Mouse (Mus musculus): ENCODE measurements around the gene Parp3.

Parp3 gene

DNA sequence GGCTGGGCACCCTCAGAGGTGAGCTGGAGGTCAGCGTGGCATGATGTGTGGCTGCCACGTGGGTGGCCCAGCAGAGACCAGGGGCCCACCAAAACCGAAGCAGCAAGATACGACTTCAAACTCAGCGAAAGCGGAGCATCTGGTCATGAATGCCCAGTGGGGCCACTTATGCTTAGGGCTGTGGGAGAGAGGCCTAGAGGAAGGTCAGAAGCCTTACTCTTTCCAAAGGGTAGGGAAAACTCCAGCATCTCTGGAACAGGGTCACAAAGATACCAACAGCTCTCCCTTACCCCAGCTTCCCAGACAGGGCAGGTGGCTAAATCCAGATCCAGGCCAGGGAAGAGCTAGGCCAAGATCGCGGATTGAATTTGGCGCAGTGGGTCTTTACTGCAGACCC is 19.6 kb downstream of the Parp3 start:
- in situ Hi-C loops (cut with MseI, MboI) = no loop called here

DNA sequence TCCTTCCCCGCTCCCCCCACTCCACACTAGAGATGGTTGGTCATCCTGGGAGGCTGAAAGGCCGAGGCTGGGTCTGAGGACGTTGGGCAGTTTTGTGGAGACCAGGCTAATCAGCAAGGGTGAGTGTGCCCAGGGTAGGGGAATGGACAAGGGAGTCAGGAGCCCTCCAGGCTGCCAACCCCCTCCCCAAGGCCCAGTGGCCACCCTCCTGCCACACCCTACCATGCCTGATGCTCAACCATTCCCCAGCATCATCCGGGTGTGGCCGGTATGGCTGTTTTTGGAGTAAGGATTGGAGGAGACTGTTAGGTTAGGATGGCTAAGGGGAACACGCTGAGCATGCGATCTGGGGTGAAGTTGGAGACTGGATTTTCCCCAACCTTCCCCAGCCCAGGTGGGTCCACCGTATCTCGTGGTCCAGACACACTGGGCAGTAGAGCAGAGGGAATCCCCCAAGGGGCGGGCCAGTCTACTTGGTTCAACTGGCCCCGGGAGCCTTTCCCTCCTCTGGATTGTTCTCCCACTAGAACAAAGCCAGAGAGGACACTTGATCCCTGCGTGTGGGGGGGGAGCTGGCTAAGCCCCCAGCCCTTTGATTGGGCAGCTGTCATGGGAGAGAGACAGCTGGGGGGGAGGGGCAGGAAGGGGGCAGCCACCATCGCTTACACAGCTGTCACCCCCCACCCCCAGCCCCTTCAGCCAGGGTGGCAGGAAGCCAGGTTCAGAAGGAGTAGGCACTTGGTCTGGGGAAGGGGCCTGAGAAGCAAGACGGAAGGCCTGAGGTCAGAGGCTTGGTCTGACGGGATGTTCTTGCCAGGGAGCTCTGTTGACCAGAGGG is 20.2 kb downstream of the Parp3 start:
- in situ Hi-C loops (cut with MseI, MboI) = no loop called here

DNA sequence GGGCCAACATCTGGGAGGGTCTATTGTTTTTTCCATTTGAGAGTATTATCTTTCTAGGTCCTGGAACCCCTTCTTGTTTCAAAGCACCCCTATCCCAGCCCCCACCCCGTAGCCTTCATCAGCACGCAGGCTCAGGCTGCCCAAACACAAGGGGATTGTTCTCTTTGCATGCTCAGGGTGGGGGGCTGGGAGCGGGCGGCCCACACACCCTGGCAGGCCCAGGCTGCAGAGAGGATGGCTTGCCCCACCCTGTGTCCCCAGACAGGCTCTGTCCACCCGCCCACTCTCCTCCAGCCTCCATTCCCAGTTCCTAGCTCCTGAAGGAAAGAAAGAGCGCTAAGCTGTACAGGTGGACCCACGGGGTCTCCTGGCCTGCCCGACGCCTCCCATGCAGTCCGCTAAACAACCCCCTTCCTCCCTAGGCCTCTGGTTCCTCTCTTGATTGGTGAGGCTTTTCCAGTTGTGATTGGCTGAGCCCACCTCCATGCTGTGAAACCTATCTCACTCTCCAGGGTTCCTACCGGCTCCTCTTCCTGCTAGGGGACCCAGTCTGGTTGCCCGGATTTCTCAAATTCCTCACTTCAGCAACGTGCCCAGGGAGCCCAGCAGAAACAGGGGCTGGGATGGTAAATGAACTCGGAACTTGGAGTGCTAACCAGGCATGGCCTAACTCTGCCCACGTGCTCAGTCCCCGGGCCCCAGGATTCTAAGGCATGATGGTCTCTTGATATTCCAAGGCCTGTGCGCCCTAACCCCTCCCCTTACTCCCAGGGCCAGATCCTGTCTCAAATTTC is 21.7 kb downstream of the Parp3 start:
- in situ Hi-C loops (cut with MseI, MboI) = no loop called here

DNA sequence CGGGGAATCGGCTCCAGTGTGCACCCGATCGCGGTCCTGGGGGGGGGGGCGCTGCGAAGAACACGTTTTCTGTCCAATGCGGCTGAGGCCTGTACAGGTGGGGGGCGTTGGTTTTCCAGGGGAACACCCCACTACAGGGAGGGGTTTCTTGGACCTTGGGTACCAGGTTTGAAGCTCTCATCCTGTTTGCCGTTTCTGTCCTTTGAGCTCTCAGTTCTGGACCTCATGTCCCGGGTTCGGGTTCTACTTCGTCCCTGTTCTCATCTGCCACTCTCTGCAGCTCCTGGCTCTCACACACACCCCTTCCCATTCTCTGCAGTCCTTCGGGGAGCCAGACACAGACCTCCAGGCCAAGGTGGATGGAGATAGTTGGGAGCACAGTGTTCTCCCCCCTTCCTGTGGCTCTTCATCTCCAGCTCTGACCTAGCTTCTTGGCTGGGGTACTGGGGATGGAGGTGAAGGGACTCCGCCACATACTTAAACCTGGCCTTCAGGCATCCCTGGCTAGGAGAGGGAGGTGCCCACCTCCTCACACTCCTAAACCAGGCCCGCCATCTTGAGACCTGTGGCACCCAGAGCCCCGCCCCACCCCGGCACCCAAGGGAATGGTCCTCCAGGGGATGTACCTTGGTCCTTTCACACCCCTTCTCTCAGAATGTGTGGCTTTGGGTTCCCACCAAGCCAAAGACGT is 22.5 kb downstream of the Parp3 start:
- in situ Hi-C loops (cut with MseI, MboI) = no loop called here

DNA sequence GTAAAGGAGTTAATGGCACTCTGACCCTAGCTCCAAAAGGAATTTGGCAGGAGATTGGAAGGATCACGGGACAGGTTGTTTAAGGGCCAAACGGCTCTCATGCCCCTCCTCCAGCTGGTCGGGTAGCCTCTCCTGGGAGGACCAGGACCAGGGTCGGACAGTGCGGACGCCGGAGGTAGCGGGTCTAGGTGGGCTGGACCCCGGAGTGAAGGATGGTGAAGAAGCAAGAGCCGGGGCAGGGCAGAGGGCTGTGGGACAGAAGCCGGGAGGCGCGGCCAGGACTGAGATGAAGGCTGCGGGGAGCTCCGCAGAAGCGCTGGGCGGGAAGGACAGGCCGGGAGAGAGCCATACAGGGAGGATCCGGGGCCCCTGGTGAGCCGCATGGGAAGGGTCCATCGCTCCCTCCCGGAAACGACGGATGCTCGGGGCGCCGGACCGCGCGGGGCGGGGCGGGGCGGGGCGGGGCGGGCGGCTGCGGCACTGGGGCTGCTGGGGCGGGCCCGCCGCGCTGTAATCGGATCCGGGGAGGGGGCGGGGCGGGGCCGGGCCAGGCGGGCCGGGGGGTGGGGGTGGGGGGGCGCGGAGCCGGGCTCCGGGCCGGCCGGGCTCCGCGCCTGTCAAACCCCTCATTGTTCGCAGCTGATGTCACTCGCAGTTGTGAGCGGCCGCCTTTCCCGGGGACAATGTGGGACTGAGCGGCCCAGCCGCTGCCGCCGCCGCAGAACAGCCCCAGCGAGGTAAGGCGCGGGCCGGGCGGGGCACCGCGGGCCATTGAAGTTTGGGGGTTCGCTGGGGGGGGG is 23.3 kb downstream of the Parp3 start, which contains the start of gene Pcbp4:
Gene Pcbp4 (plus strand): TSS at position 21 of the 800 bp plus-strand sequence.
- in situ Hi-C loops (cut with MseI, MboI) = no loop called here

DNA sequence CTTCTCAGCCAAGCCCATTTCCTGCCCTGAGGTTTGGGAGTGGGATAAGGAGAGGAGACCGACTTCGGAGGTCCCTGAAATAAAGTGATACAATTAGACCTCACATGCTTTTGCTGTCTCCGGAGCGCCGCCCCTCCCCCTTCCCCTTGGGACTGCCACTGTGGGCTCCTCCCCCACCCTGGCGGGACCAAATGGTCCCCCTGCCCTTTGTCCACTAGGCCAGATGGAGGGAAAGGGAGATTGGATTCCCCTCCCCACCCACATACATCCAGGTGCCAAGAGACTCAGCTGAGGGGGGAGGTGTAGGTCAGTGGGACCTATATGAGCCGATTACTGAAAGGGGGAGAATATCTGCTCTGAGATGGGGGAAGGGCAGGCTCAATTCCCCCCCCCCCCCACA is 23.9 kb downstream of the Parp3 start:
- in situ Hi-C loops (cut with MseI, MboI) = no loop called here

DNA sequence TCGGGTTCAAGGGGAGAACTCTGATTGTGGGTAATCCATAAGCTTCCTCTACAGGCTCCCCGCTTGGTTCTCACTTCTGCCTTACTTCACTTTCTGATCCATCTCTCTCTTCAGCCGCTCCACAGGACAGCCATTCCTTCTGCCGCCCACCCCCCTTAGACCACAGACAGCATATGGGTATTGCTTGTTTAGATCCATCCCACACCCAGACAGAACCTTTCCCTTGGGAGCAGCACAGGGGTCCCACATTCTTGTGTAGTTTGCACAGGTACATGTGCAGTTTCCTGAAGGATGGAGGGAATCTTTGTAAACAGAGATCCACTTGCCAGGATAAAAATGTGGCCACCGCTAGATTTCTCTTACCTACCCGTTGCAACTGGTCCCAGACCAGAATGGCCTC is 24.4 kb downstream of the Parp3 start:
- in situ Hi-C loops (cut with MseI, MboI) = no loop called here

DNA sequence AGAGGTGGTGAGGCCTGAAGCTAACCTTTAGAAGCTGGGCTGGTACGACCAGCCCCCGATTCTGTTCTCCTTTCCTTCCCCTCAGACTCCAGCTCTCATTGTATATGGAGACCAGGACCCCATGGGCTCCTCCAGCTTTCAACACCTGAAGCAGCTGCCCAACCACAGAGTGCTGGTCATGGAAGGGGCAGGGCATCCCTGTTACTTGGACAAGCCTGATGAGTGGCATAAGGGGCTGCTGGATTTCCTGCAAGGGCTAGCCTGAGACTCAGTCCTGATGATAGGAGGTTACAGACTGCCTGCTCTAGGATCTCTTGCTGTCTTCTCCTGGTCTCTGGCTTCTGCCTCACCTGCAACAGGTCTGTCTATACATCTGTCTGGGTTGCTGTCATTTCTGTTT is 24.9 kb downstream of the Parp3 start:
- in situ Hi-C loops (cut with MseI, MboI) = no loop called here

DNA sequence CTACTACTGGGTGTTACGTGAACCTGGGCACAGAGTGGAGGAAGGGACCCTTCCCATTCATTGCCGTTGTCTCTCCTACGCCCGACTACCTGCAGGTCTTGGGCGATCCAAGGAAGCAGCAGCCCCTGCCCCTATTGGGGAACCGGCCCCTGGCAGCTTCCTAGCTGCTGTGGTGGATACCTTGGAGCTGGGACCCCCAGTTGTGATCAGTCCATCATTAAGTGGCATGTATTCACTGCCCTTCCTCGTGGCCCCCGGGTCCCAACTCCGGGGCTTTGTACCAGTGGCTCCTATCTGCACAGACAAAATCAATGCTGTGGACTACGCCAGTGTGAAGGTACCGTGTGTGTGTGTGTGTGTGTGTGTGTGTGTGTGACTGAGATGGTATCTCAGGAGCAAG is 25.5 kb downstream of the Parp3 start:
- in situ Hi-C loops (cut with MseI, MboI) = no loop called here

DNA sequence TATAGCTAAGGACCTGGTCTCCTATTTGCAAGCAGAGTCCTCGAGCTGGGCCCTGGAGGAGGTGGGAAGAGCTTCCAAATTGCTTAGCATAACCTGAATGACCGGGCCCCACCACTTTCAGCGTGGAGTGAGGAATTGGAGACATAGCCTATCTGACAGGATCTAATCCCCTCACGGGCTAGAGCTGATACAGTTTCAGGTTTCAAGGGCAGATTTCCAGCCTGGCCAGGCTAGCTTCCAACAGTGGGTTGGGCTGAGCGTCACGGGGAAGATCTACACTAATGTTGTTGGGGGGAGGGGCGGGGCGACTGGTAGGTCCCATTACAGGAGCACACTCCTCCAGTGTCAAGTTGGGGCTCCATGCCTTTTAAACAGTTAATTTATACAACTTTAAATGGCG is 26.1 kb downstream of the Parp3 start:
- in situ Hi-C loops (cut with MseI, MboI) = no loop called here

DNA sequence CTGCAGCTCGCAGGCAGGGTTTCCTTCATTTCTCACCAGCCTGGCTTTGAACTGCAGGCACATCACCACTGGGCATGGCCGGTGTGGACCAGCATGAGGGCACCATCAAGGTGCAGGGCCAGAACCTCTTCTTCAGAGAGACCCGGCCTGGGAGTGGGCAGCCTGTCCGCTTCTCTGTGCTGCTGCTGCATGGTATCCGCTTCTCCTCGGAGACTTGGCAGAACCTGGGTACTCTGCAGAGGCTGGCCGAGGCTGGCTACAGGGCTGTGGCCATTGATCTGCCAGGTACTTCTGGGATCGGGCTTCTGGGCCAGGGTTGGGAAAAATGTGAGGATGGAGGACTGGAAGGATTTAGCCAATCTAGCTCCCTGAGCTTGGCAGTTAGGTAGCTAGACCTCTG is 26.8 kb downstream of the Parp3 start:
- in situ Hi-C loops (cut with MseI, MboI) = no loop called here

DNA sequence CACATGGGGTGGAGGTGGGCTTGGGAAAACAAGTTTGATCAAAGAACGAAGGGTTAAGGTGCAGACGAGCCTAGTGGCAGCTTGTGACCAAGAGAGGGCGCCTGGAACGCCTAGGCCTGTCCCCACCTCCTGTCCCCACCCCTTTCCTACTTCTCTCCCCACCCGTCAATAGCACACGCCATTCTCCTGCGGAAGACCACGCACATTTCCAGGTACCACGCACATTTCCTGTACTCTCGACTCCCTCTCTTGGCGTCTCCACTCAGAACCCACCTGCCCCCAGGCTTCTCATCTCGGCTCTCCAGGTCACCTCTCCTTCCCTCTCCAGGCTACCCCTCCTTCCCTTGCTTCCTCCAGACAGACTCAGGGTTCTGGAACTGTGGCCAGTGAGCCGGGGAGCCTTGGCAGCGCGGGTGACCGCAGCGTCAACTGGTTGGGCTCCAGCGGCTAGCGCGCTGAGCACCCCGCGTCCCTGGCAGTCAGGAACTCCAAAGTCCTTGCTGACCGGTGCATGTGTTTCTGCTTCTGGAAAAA is 28.2 kb downstream of the Parp3 start:
- in situ Hi-C loops (cut with MseI, MboI) = no loop called here

DNA sequence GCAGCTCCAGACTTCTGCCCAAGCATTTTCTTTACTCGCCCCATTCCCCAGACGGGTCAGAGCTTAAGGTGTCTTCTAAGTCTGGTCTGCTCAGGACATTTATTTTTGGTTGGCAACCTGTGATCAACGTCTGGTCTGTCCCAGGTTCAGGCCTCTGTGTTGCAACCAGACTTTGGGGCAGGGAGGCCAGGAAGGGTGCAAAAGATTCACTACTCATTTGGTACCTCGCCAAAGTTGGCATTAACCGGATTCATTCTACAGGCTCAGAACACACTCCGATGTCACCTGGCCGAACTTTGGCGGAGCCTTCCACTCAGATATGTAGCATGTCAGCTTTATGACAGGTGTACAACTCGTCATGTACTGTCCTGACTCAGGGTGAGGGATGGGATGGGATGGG is 28.8 kb downstream of the Parp3 start:
- in situ Hi-C loops (cut with MseI, MboI) = no loop called here

DNA sequence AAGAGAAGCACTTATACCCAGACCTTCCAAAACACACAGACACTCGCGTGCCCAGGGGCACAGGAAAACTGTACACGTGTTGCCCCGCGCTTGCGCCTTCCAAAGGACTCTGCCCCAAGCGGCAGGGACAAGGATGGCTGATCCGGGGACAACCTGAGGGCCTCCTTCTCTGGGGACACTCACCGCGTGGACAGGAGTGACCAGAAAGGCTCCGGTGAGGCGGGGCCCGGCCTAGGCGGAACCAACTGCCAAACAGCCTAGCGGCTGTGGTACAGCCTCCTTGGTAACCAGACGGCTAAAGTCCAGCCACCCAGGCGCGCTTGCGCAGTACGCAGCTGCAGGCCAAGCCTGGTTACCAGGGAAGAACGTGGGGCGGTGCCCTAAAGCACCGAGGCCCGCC is 29.4 kb downstream of the Parp3 start, which contains the start of the genes Abhd14b and Abhd14a:
Gene Abhd14b (plus strand): TSS at position 112 of the 400 bp plus-strand sequence.
Gene Abhd14a (minus strand): TSS at position 331 of the 400 bp plus-strand sequence.
- in situ Hi-C loops (cut with MseI, MboI) = no loop called here

DNA sequence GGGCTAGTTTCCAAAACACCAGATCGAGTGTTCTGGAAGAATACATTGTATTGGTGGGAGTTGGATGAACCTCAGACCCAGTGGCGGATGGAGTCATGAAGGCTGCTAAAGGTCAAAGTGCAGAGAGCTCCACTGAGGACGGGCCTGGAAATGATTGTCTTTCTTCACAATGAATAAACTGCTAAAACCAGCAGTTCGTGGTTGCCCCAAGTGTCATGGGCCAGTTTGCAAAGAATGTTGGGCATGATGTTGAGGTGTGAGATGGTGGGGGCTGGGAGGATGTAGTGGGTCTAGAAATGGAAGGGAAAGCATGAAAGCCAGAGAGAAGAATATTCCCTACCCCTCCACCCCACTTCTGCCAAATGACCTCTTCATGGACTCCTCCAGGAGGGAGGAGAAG is 31.9 kb downstream of the Parp3 start:
- in situ Hi-C loops (cut with MseI, MboI) = no loop called here

DNA sequence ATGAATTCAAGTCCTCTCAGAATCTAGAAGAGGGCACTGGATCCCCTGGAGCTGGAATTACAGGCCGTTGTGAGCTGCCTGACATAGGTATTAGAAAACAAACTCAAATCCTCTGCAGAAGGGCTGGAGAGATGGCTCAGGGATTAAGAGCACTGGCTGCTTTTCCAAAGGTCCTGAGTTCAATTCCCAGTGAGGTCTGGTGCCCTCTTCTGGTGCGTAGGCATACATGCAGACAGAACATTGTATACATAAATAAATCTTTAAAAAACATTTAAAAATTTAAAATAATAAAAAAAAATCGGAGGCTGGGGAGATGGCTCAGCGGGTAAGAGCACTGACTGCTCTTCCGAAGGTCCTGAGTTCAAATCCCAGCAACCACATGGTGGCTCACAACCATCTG is 34.1 kb downstream of the Parp3 start:
- in situ Hi-C loops (cut with MseI, MboI) = no loop called here

DNA sequence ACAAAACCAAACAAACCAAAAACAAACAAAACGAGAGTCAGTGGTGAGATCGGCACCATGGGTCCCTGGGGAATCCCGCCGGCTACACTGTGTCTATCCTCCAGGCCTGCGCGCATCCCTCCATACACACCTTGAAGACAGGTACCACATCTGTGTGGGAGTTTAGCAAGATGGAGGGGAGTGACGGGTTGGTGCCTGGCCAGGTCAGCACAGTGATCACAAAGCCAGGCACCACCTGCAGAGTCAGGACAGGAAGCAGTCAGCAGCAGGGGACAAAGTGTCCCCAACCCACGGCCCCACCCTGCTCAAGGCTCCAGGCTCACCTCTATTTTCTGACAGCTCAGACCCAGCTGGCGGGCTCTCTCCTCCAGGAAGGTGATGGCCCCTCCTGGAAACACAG is 40.2 kb downstream of the Parp3 start:
- in situ Hi-C loops (cut with MseI, MboI) = no loop called here

DNA sequence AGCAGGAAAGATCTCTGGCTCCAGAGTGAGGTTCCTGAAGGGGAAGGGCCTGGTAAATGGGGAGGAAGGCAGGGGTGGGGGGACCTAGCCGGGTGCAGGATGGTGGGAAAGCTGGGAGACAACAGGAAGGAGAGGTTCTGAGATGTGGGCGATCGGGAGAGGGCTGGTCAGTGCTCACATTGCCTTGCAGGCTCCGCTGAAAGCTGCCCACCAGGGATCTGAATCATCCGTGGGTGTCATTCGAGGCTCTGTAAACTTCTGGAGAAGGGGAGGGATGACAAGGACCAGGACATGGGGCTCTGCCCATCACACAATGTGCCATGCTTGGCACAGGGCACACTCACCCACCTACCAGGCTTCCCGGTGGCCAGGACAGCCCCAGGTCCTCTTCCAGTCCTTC is 43.4 kb downstream of the Parp3 start:
- in situ Hi-C loops (cut with MseI, MboI) = no loop called here

DNA sequence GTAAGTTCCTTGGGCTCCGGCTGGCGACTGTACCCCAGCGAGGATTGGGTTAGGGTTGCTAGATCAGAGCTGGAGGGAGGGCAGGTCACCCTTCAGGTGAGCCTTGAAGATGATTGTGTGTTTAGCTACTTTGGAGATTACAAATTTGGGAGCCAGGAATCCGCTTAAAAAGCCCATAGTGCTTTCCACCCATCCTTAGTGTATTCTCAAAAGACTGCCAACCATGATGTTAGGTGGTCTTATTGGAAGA is 46.8 kb downstream of the Parp3 start:
- in situ Hi-C loops (cut with MseI, MboI) = no loop called here

DNA sequence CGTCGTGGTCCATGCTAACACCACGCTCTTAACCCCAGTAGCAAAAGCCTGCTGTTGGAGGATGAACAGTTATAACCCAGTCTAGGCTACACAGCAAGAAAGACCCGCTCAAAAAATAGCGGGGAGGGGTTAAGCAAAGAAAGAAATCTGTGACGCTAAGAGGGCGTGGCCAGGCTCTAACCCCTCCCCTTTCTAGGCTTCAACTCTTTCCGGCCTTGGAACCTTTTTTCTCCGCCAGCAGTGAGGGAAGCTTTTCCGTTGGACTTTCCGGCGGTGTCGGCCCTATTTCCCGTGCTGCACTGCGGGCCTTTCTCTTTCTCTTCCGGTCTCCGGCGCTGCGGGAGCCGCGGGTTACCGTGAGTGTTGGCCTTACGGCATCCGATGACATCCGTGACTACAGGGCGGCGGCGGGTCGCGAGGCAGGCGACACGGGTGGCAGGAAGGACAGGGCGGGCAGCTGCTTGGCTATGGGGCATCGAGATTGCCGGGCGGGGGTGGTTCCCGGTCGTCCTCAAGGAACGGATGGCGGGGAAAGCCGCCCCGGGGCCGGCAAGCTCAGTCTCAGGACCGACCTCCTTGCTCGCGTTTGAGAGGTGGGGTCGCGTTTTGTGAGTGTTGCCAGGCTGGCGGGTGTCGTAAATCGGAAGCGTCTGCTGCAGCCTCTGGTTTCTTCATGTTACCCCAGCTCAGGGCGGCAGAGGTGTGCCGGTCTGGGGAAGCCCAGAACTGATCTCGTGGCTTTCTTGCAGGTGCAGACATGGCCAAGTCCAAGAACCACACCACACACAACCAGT is 47.3 kb downstream of the Parp3 start, which contains the start of gene Rpl29:
Gene Rpl29 (plus strand): TSS at position 234 of the 794 bp plus-strand sequence.
- in situ Hi-C loops (cut with MseI, MboI) = no loop called here

Data from mouse trophoblast stem cell (cell line).